Mouse (Mus musculus): ENCODE data around the gene Fam170b. TPM values are rescaled to one million over a fixed set of nuclear protein-coding genes. Genes with fewer than 3 reads are reported as not detected.

Gene Fam170b
- 0.10 TPM in 1 of 2 replicates, not detected in the other for polyA plus RNA-seq (2012; rRNA removed)

GRCm38 (mm10) chr14:32833847-32834246 lies at the start of gene Fam170b:
Gene Fam170b, plus strand, starts transcription at chr14:32833962.

GRCm38 (mm10) chr14:32785556-32786130 lies 48.1 kb upstream of the Fam170b start, which contains the start of gene Tmem273:
Gene Tmem273, plus strand, starts transcription at chr14:32785963.

GRCm38 (mm10) chr14:32856681-32857328 lies 23.0 kb downstream of the Fam170b start, which contains the start of gene Vstm4:
Gene Vstm4, plus strand, starts transcription at chr14:32856756.

Other genes with a start within 250 kb of the Fam170b start
- 0.03 TPM in 1 of 2 replicates, not detected in the other for gene Prrxl1, start 234.6 kb upstream of the Fam170b start, polyA plus RNA-seq (2012; rRNA removed)
- 0.42 and 0.58 TPM in 2 replicates for gene 3425401B19Rik, start 148.7 kb upstream of the Fam170b start, polyA plus RNA-seq (2012; rRNA removed)
- gene Tmem273, start 48.0 kb upstream of the Fam170b start, polyA plus RNA-seq (2012; rRNA removed), result 0.31 and 0.46 TPM in 2 replicates
- 0.88 and 1.1 TPM in 2 replicates for gene Vstm4, start 22.8 kb downstream of the Fam170b start, polyA plus RNA-seq (2012; rRNA removed)
- 0.04 and 0.05 TPM in 2 replicates for gene Lrrc18, start 157.4 kb downstream of the Fam170b start, polyA plus RNA-seq (2012; rRNA removed)

Measured in stomach, adult 2 months (tissue).